Comparison of ENCODE assay signal across 10 mouse cellular contexts in genomic region chr3:84460499-84460898, GRCm38 (mm10). TPM values are rescaled to one million over a fixed set of nuclear protein-coding genes. Genes with fewer than 3 reads are reported as not detected.
DNase-seq lines count a peak whose midpoint lies in the region; ATAC-seq and TF ChIP-seq lines count a peak whose summit lies in the region.
"Had no signal": no experiment of that assay in that cellular context is flagged by ENCODE, and none has a peak within 500 bp of the region (broad histone marks: within the 10 kb centered on the region; RNA-seq: fewer than 3 reads in every experiment).

No protein-coding gene starts in this region.

- no peak for DNase-seq in heart, adult 8-10 months (ENCODE audit: low spot score)
- DNase-seq in lung, postnatal 0 days (ENCODE audit: low spot score) = no peak
- DNase-seq in cerebellum, adult 11-12 months = no peak
- no peak for DNase-seq in left cerebral cortex, adult 2 months (ENCODE audit: extremely low spot score in 1 of 2, low spot score in 2 of 2)

- peak overlapping the region; percentile 10; the same call in 1 of the 2 replicates for H3K4me3 ChIP-seq in heart, embryonic 13.5 days
- H3K4me3 ChIP-seq in lung, embryonic 16.5 days (ENCODE audit: low read length) = no peak overlapping the region
- H3K4me3 ChIP-seq in lung, postnatal 0 days (ENCODE audit: low read depth, low read length) = no peak overlapping the region
- no peak overlapping the region for H3K4me3 ChIP-seq in embryonic facial prominence, embryonic 12.5 days
- H3K4me3 ChIP-seq in left cerebral cortex, adult 2 months = no peak overlapping the region
- H3K4me3 ChIP-seq: embryonic facial prominence, embryonic 15.5 days had no signal

- H3K4me1 ChIP-seq in heart, embryonic 13.5 days = peaks cover 39% of the 10 kb centered on the region
- peaks cover 24% of the 10 kb centered on the region for H3K4me1 ChIP-seq in lung, embryonic 16.5 days (replicated peaks; ENCODE audit: control insufficient read depth, insufficient read depth, low read length)
- H3K4me1 ChIP-seq in lung, postnatal 0 days (ENCODE audit: insufficient read depth, low read depth, low read length) = peaks cover 11% of the 10 kb centered on the region; the same call in 1 of the 2 replicates
- H3K4me1 ChIP-seq in embryonic facial prominence, embryonic 12.5 days = peaks cover 27% of the 10 kb centered on the region

- no peaks in the 10 kb centered on the region for H3K36me3 ChIP-seq in heart, embryonic 13.5 days
- no peaks in the 10 kb centered on the region for H3K36me3 ChIP-seq in lung, embryonic 16.5 days (ENCODE audit: control insufficient read depth, insufficient read depth, low read length)
- no peaks in the 10 kb centered on the region for H3K36me3 ChIP-seq in lung, postnatal 0 days (ENCODE audit: insufficient read depth, low read length)
- no peaks in the 10 kb centered on the region for H3K36me3 ChIP-seq in embryonic facial prominence, embryonic 12.5 days
- H3K36me3 ChIP-seq: embryonic facial prominence, embryonic 15.5 days had no signal

- H3K9me3 ChIP-seq in heart, embryonic 13.5 days = no peaks in the 10 kb centered on the region
- H3K9me3 ChIP-seq in lung, embryonic 16.5 days (ENCODE audit: control insufficient read depth, low read length) = no peaks in the 10 kb centered on the region
- H3K9me3 ChIP-seq in lung, postnatal 0 days (ENCODE audit: low read length) = no peaks in the 10 kb centered on the region
- H3K9me3 ChIP-seq in embryonic facial prominence, embryonic 12.5 days = no peaks in the 10 kb centered on the region
- H3K9me3 ChIP-seq: embryonic facial prominence, embryonic 15.5 days had no signal

- TF ChIP-seq EP300 in lung, postnatal 0 days (IDR thresholded peaks at IDR 0.05) = no peak

- no peak for ATAC-seq in heart, embryonic 13.5 days (ENCODE audit: extremely low read depth, insufficient number of reproducible peaks, low FRiP score, low TSS enrichment)
- peak; percentile 48 for ATAC-seq in lung, embryonic 16.5 days (ENCODE audit: low read depth)
- no peak; the same call in 1 of the 2 replicates for ATAC-seq in lung, postnatal 0 days
- no peak for ATAC-seq in embryonic facial prominence, embryonic 12.5 days (ENCODE audit: insufficient number of reproducible peaks, insufficient read depth, low FRiP score, low TSS enrichment)
- peak; percentile 22 for ATAC-seq in megakaryocyte, adult 5-6 weeks (ENCODE audit: poor library complexity, severe bottlenecking)

- peaks cover 79% of the 10 kb centered on the region for H3K27me3 ChIP-seq in heart, embryonic 13.5 days (replicated peaks)
- no peaks in the 10 kb centered on the region for H3K27me3 ChIP-seq in lung, embryonic 16.5 days (ENCODE audit: control insufficient read depth, insufficient read depth, low read depth, low read length)
- no peaks in the 10 kb centered on the region for H3K27me3 ChIP-seq in lung, postnatal 0 days (replicated peaks; ENCODE audit: insufficient read depth, low read length)
- H3K27me3 ChIP-seq in embryonic facial prominence, embryonic 12.5 days = no peaks in the 10 kb centered on the region
- H3K27me3 ChIP-seq: CH12.LX; embryonic facial prominence, embryonic 15.5 days had no signal

- no peak overlapping the region for H3K9ac ChIP-seq in heart, embryonic 13.5 days
- peak overlapping the region; percentile 31; the same call in 1 of the 2 replicates for H3K9ac ChIP-seq in lung, embryonic 16.5 days (ENCODE audit: low read length)
- no peak overlapping the region for H3K9ac ChIP-seq in lung, postnatal 0 days (replicated peaks; ENCODE audit: low read depth)
- H3K9ac ChIP-seq in embryonic facial prominence, embryonic 12.5 days = no peak overlapping the region
- H3K9ac ChIP-seq: embryonic facial prominence, embryonic 15.5 days had no signal

- TF ChIP-seq CTCF in lung, postnatal 0 days (IDR thresholded peaks at IDR 0.05) = no peak
- no peak for TF ChIP-seq CTCF in left cerebral cortex, adult 2 months (IDR thresholded peaks at IDR 0.05)

- intact Hi-C loops in left cerebral cortex, adult 2 months (cut with DNase I) = no loop called here

- WGBS in heart, embryonic 13.5 days = 10% methylated on average over 3 of the region's 3 CpGs
- WGBS in lung, embryonic 16.5 days = 18% methylated on average over 3 of the region's 3 CpGs
- WGBS in lung, postnatal 0 days = 28% methylated on average over 3 of the region's 3 CpGs
- 26% methylated on average over 3 of the region's 3 CpGs for WGBS in embryonic facial prominence, embryonic 12.5 days

- peak overlapping the region; percentile 53 for H3K27ac ChIP-seq in heart, embryonic 13.5 days (replicated peaks)
- peak overlapping the region; percentile 47 for H3K27ac ChIP-seq in lung, embryonic 16.5 days (ENCODE audit: low read length)
- no peak overlapping the region for H3K27ac ChIP-seq in lung, postnatal 0 days (ENCODE audit: low read length)
- peak overlapping the region; percentile 36; the same call in 1 of the 2 replicates for H3K27ac ChIP-seq in embryonic facial prominence, embryonic 12.5 days
- H3K27ac ChIP-seq in left cerebral cortex, adult 2 months = no peak overlapping the region
- H3K27ac ChIP-seq: embryonic facial prominence, embryonic 15.5 days had no signal

- peak overlapping the region; percentile 52 for H3K4me2 ChIP-seq in heart, embryonic 13.5 days
- H3K4me2 ChIP-seq in lung, embryonic 16.5 days (ENCODE audit: low read depth, low read length) = 0 out of 2 replicates have a peak overlapping the region, but pooled peaks have one; percentile 16
- H3K4me2 ChIP-seq in lung, postnatal 0 days (replicated peaks; ENCODE audit: low read depth, low read length) = no peak overlapping the region
- H3K4me2 ChIP-seq in embryonic facial prominence, embryonic 12.5 days (replicated peaks) = 0 out of 2 replicates have a peak overlapping the region, but pooled peaks have one; percentile 7
- H3K4me2 ChIP-seq: embryonic facial prominence, embryonic 15.5 days had no signal

RNA-seq across cellular contexts. Expression of gene Fhdc1, which starts 19.7 kb away (rescaled TPM):
- 1.7 and 2.2 TPM in 2 replicates for polyA plus RNA-seq in heart, embryonic 13.5 days (2015; fragmentation: Nextera tagmentation; extraction: Ambion mirVana)
- 1 to 10 TPM in 1 of 4 experiments, under 1 TPM in 3; 0.23 to 1.2 (median 0.40) TPM for total RNA-seq in heart, adult 8-10 months (2022)
- 14.5 and 15.5 TPM in 2 replicates for polyA plus RNA-seq in lung, embryonic 16.5 days (2015; fragmentation: Nextera tagmentation; extraction: Ambion mirVana)
- 15.5 and 16.7 TPM in 2 replicates for polyA plus RNA-seq in lung, postnatal 0 days (2015; fragmentation: Nextera tagmentation; extraction: Ambion mirVana)
- 5.9 and 6.6 TPM in 2 replicates for polyA plus RNA-seq in embryonic facial prominence, embryonic 12.5 days (2016; fragmentation: Nextera tagmentation; extraction: Ambion mirVana)
- 0.09 and 0.32 TPM in 2 replicates for total RNA-seq in megakaryocyte, adult 5-6 weeks (2015)
- total RNA-seq in megakaryocyte, adult 5-6 weeks (2017) = 0.65 and 0.73 TPM in 2 replicates
- 1 to 10 TPM; 3.4 to 4.5 TPM for total RNA-seq in left cerebral cortex, adult 2 months (2021)

Comparison
In these comparisons a context has a peak if more than half of its experiments do, and no peak if none do; other contexts are left out.
1. ATAC-seq: peak in lung, embryonic 16.5 days (single experiment) and megakaryocyte, adult 5-6 weeks (single experiment); none in heart, embryonic 13.5 days (single experiment), lung, postnatal 0 days (single experiment) and embryonic facial prominence, embryonic 12.5 days (single experiment).
2. H3K27ac ChIP-seq: peak in heart, embryonic 13.5 days (single experiment), lung, embryonic 16.5 days (single experiment) and embryonic facial prominence, embryonic 12.5 days (single experiment); none in lung, postnatal 0 days (single experiment) and left cerebral cortex, adult 2 months (single experiment).